Mouse (Mus musculus) cerebellum, postnatal 10 days (tissue): ENCODE measurements around the gene Ccdc188.
"Not testable (repeated sequence)": the region's sequence is repeated elsewhere in the genome, so short reads cannot be mapped to it uniquely, and the experiment has no call there.

ENCODE experiments used
- DNase-seq, 2 experiments: peaks; one replicate each; pipeline ENCODE4 v3.0.0; 2021; ENCODE audit warnings: mixed read lengths in 2 of 2

Ccdc188 gene

GRCm38 (mm10) chr16:18217579-18217978 lies at the start of gene Ccdc188:
Gene Ccdc188, plus strand, starts transcription at chr16:18217879.
- no peak for DNase-seq

- DNase-seq = peak; percentile 7 to 10
Measured at GRCm38 (mm10) chr16:18169156-18169555, 48.5 kb upstream of the Ccdc188 start.

- DNase-seq = peak; percentile 9 to 14
Measured at GRCm38 (mm10) chr16:18169776-18170175, 47.9 kb upstream of the Ccdc188 start.

- peak; percentile 96 to 98 for DNase-seq
Measured at GRCm38 (mm10) chr16:18172266-18172855, 45.3 kb upstream of the Ccdc188 start.

GRCm38 (mm10) chr16:18173231-18173630 lies 44.4 kb upstream of the Ccdc188 start:
- DNase-seq = peak in 1 of 2 experiments; percentile 24

- no peak for DNase-seq
Measured at GRCm38 (mm10) chr16:18173788-18174187, 43.9 kb upstream of the Ccdc188 start.

- DNase-seq = peak; percentile 39 to 52
Measured at GRCm38 (mm10) chr16:18175817-18176541, 41.7 kb upstream of the Ccdc188 start.

- peak; percentile 66 to 74 for DNase-seq
Measured at GRCm38 (mm10) chr16:18176758-18177157, 40.9 kb upstream of the Ccdc188 start.

- no peak for DNase-seq
Measured at GRCm38 (mm10) chr16:18179591-18179990, 38.1 kb upstream of the Ccdc188 start.

GRCm38 (mm10) chr16:18181398-18181797 lies 36.3 kb upstream of the Ccdc188 start:
- no peak for DNase-seq

GRCm38 (mm10) chr16:18182766-18183165 lies 34.9 kb upstream of the Ccdc188 start:
- DNase-seq = no peak

GRCm38 (mm10) chr16:18185715-18186449 lies 31.8 kb upstream of the Ccdc188 start:
- no peak for DNase-seq

GRCm38 (mm10) chr16:18186798-18187197 lies 30.9 kb upstream of the Ccdc188 start:
- DNase-seq = peak in 1 of 2 experiments; percentile 36

GRCm38 (mm10) chr16:18187221-18187620 lies 30.5 kb upstream of the Ccdc188 start:
- DNase-seq = no peak

- no peak for DNase-seq
Measured at GRCm38 (mm10) chr16:18191006-18191405, 26.7 kb upstream of the Ccdc188 start.

GRCm38 (mm10) chr16:18194208-18194985 lies 23.3 kb upstream of the Ccdc188 start:
- peak in 1 of 2 experiments; percentile 51 for DNase-seq

GRCm38 (mm10) chr16:18195068-18195467 lies 22.6 kb upstream of the Ccdc188 start:
- no peak for DNase-seq

GRCm38 (mm10) chr16:18195561-18195960 lies 22.1 kb upstream of the Ccdc188 start:
- not testable (repeated sequence) for DNase-seq

GRCm38 (mm10) chr16:18197881-18198280 lies 19.8 kb upstream of the Ccdc188 start:
- no peak for DNase-seq

- DNase-seq = no peak
Measured at GRCm38 (mm10) chr16:18198365-18199098, 19.1 kb upstream of the Ccdc188 start.

- DNase-seq = no peak
Measured at GRCm38 (mm10) chr16:18200062-18200461, 17.6 kb upstream of the Ccdc188 start.

GRCm38 (mm10) chr16:18201620-18202019 lies 16.1 kb upstream of the Ccdc188 start:
- no peak for DNase-seq
